Mouse (Mus musculus): ENCODE results near the gene D930020B18Rik. TPM values are rescaled to one million over a fixed set of nuclear protein-coding genes. Genes with fewer than 3 reads are reported as not detected.

D930020B18Rik gene
- total RNA-seq, 1 experiment from 2014 or later: not detected

DNA sequence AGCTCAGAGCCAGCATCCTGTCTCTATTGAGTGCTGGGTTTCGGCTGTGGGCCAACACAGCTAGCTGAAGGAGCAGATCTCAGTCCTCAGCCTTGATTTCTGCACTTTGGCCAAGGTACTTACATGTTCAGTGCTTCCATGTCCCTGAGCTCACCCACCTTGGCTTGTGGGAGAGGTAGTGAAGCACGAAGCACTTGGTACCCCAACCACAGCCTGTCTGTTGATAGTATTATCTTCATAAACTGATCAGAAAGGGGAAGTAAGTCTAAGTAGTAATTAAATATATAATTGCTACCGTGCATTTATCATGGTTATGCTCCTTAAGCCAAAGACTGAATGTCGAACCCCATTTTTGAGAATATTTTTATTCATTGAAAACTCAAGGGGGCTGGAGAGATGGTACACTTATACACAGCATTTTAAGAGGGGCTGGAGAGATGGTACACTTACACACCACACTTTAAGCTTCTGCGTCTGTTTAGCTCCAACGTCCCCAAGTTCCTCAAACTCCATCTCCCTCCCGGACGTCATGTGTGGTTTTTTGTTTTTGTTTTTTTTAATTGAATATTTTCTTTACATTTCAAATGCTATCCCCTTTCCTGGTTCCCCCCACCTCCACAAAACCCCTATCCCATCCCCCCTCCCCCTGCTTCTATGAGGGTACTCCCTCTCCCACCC, 89.8 kb downstream of the D930020B18Rik start:
- ATAC-seq (replicated peaks in 1 of 2; ENCODE audit: insufficient read depth in 1 of 2, low FRiP score in 2 of 2, low TSS enrichment in 1 of 2, low read depth in 1 of 2, poor library complexity in 2 of 2, severe bottlenecking in 2 of 2): peak; percentile 61 to 83

DNA sequence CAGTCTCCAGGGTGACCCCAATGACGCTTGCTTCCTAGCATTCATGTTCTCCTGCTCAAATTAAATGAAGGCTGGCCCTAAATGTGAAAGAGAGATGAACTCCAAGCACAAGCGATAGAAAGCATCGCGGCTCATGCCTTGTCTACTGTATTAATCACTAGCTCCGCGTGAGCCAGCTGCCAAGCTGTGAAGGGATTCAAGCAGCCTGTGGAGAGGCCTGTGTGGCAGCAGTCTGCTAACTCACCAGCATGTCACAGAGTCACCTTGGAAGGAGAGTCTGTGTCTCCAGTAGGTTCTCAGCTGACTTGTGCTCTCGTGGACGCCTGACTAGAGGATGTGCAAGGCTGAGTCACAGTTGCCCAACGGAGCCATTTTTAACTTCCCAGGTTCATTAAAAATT, 91.2 kb downstream of the D930020B18Rik start:
- no peak for ATAC-seq (replicated peaks in 1 of 2; ENCODE audit: insufficient read depth in 1 of 2, low FRiP score in 2 of 2, low TSS enrichment in 1 of 2, low read depth in 1 of 2, poor library complexity in 2 of 2, severe bottlenecking in 2 of 2)

DNA sequence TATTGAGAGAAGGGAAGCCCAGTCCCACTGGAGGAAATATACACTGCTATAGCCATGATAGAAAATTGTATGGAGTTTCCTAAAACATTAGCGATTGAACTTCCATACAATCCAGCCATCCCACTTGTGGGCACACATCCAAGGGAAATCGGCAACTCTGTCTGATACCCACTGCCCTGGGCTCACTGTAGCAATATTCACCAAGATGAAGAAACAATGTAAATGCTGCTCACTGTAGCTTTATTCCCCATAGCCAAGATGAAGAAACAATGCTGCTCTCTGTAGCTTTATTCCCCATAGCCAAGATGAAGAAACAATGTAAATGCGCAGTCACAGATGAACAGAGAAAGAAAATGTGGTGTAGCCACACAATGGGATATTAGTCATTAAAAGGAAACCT, 95.9 kb downstream of the D930020B18Rik start:
- no peak for ATAC-seq (replicated peaks in 1 of 2; ENCODE audit: insufficient read depth in 1 of 2, low FRiP score in 2 of 2, low TSS enrichment in 1 of 2, low read depth in 1 of 2, poor library complexity in 2 of 2, severe bottlenecking in 2 of 2)

DNA sequence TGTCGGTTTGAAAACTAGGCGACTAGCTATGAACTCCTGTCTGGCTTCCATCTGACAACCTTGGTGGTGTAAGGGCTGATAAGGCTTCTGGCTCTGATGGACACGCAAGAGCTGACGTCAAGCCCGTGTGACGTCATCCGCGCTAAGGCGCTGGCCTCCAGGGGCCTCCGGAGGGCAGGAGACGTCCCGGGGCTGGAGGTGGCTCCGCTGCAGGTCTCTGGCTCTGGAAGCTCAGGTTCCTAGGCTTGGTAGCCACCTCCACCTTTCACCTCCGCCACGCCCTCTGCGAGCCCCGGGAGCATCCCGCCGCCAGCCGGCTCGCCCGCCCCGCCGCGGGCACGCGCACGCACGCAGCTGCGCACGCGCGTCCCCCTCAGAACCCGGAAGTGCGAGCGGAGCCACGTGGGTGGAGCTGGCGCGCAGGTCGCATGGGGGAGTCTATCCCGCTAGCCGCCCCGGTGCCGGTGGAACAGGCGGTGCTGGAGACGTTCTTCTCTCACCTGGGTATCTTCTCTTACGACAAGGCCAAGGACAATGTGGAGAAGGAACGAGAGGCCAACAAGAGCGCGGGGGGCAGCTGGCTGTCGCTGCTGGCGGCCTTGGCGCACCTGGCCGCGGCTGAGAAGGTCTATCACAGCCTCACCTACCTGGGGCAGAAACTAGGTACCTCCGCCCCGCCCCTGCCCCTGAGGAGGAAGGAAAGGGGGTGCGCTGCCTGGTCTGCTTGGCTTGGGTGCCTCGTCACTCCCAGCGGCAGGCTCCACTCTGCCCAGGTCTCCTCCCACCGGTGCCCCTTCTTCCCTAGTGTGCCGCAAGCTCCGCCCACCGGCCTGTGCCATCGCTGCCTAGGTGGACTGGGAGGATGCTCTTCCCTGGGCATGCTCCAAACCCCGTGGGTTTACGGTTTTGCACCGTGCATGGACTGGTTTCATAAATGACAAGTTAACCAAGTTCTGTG, 98.4 kb downstream of the D930020B18Rik start, which contains the start of gene BC048403:
TSS of gene BC048403 (plus strand) at position 390 of the 958 bp plus-strand sequence.
- peak; percentile 82 to 96 for ATAC-seq (replicated peaks in 1 of 2; ENCODE audit: insufficient read depth in 1 of 2, low FRiP score in 2 of 2, low TSS enrichment in 1 of 2, low read depth in 1 of 2, poor library complexity in 2 of 2, severe bottlenecking in 2 of 2)

DNA sequence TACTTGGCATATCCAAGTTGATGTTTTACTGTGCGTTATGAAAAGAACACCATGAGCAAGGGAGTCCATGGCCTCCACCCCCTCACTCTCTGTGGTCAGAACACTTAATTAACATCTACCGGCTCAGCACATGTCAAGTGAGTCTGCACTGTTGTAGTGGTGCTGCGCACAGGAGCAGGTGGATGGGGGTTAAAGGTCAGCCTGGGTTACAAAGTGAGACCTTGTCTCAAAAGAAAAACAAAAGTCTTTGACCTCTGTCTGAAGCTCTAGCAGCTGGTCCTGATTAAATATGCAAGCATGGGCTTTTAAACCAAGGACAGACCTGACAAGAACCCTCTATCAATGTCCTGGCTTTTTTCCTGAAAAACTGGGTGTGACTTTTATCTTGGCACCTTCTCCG, 100.9 kb downstream of the D930020B18Rik start:
- ATAC-seq (replicated peaks in 1 of 2; ENCODE audit: insufficient read depth in 1 of 2, low FRiP score in 2 of 2, low TSS enrichment in 1 of 2, low read depth in 1 of 2, poor library complexity in 2 of 2, severe bottlenecking in 2 of 2): no peak

Other genes starting within 250 kb of the D930020B18Rik start
- gene Rassf3, start 165.2 kb upstream of the D930020B18Rik start, total RNA-seq (2017): 19.2 and 21.7 TPM in 2 replicates
- 104 and 119 TPM in 2 replicates for gene Tbk1, start 54.8 kb upstream of the D930020B18Rik start, total RNA-seq (2017)
- 72.7 and 101 TPM in 2 replicates for gene Xpot, start 15.3 kb upstream of the D930020B18Rik start, total RNA-seq (2017)
- 3.5 and 4.2 TPM in 2 replicates for gene BC048403, start 98.3 kb downstream of the D930020B18Rik start, total RNA-seq (2017)